Mouse (Mus musculus): Measurements from ENCODE around the gene Gm3336.

GRCm38 (mm10) chr8:70697366-70698250 is 20.7 kb upstream of the Gm3336 start:
- TF ChIP-seq CTCF (IDR thresholded peaks at IDR 0.05; ENCODE audit: extremely low read depth, insufficient read length, insufficient replicate concordance, low read depth, low read length) (no peak), POLR2A (IDR thresholded peaks at IDR 0.05; ENCODE audit: low read depth, low read length) (no peak)

All from small intestine, adult 2 months (tissue).